Mouse (Mus musculus) cerebellum, adult 2 months (tissue): ENCODE data around the gene Cbl.

ENCODE experiments used
- CTCF ChIP-seq: fragments of 200-500 bp; IDR thresholded peaks from 2 replicates; pipeline ENCODE4 v1.5.1; 2011; ENCODE audit warnings: low read depth, mild to moderate bottlenecking, control low read depth, low read length, moderate library complexity, borderline replicate concordance; ENCODE audit not compliant: insufficient read depth
- POLR2A ChIP-seq: fragments of 200-500 bp; IDR thresholded peaks from 2 replicates; pipeline ENCODE4 v1.6.1; 2011; ENCODE audit warnings: low read length, control low read depth, borderline replicate concordance; ENCODE audit not compliant: insufficient read depth

GRCm38 (mm10) chr9:44119011-44119410, 114.8 kb downstream of the Cbl start:
- TF ChIP-seq CTCF, result peak; percentile 55
- no peak for TF ChIP-seq POLR2A
